Mouse (Mus musculus) frontal cortex, postnatal 36 days (tissue): ENCODE results near the gene Gm10799.
A peak's percentile ranks its signal among the peaks of the same experiment; 100 is the strongest.
"Not testable (repeated sequence)": the region's sequence is repeated elsewhere in the genome, so short reads cannot be mapped to it uniquely, and the experiment has no call there.

Experiments
- DNase-seq, 2 experiments: peaks; one replicate each; pipeline ENCODE4 v3.0.0; 2022; ENCODE audit warnings: low spot score in 2 of 2

Gm10799 gene

DNA sequence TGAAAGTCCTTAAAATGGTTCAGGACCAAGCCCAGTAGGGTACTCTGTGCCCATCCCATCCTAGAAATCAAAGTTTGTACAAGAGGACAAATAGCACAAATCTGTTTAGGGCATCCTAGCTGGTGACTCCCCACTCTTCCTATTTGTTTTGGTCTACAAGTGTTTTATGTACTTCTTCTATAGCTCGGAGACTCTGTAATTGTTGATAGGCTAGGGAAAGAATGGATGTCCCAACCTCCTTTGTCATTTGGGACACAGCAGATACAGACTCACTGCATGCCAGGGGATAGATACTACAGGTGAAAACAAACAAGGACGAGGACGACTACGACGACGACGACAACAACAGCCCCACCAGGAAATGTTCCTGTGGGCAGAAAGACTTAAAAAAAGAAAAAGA is at the start of gene Gm10799:
Gene Gm10799, minus strand, starts transcription at position 101 of the 400 bp plus-strand sequence.
- not testable (repeated sequence) for DNase-seq

DNA sequence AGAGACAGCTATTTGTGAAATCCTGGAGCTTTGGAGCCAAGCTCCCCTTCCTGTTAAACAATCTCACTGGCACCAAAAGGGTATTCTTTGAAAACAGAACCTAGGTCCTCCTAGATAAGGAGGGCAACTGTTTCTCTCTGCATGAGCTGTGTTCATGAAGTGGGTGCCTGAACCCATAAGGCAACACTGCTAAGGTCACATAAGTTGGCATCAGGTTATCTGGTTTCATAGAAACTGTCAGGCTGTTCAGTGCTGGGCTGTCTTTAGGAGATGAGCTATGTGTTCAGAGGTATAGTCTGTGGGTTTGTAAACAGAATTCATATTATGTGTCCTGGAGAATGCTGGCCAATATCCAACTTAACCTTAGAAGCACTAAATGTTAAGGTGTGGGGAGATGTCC is 48.8 kb upstream of the Gm10799 start:
- DNase-seq = not testable (repeated sequence)

DNA sequence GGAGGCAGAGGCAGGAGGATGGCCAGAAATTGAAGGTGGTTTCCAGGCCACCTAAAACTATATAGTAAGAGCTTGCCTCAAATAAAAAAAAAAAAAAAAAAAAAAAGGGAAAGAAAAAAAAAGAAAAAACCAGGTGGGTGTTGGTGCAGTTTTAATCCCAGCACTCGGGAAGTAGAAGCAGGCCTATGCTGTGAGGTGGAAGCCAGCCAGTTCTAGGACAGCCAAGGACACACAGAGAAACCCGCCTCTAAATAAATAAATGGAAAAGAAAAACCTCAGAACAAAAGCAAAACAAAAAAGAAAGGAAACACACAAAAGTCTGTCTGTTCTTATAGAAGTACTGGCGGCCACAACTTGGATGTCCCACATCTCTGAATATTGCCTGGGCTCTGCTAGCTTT is 46.5 kb upstream of the Gm10799 start:
- no peak for DNase-seq

DNA sequence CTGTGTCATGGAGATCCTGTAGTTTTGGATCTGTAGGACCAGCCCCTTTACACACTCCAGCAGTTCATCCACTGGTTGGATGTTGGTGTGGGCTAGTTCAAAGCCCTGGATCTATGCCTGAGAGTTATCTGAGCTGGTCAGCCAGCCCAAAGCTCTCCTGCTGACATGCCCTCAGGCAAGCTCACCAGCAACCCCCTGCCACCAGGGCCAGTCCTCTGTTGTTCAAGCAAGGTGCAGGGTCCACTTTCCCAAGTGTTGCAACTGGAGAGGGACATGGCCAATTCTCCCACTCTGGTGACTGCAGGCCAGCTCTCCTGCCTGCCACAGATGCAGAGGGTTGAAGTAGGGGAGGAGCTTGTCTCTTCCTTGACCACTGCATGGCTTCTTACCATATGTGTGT is 45.2 kb upstream of the Gm10799 start:
- DNase-seq = not testable (repeated sequence)

DNA sequence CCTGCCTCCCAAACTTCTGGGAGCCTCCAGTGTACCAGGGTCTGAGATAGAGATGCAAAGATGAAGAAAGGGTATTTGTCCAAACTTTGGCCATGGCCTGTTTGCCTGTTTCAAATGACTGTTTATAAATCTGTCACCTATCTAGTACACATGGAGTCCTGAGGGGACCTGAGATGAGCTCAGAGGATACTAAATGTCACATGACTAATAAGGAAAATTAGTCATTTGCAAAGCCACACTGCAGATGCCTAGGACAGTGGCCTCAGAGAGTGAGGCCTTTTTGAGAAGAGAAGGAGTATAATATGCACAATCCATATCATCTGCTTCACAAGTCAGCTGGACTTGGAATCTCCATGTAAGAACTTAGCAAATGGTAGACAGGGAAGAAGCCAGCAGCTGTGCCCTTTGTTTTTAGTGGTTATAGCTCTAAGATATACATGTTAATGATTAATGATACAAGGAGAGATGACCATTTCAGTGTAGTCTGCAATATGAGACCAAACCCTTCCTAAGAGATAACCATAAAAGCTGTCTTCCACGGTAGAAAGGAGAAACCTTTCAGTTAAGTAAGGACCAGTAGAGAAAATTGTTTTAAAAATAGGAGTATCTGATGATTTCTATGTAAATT is 42.9 kb upstream of the Gm10799 start:
- not testable (repeated sequence) for DNase-seq

DNA sequence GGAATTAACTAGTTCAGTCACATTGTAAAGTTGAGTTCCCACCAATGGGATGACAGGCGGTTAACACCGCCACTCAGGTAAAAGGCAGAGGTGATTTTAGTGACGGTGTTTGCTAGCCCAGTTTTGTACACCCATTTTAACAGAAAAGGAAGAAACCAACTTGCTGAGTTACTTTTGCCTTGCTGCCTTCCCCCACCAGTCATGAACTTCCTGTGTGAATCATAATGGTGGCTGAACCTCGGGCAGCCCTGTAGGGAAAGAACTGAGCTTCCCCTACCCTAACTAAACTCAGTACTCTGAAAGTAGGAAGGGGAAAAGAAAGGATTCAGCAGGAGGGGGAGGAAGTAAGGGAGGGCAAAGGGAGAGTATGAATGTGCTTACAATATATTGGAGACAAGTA is 41.7 kb upstream of the Gm10799 start:
- no peak for DNase-seq

DNA sequence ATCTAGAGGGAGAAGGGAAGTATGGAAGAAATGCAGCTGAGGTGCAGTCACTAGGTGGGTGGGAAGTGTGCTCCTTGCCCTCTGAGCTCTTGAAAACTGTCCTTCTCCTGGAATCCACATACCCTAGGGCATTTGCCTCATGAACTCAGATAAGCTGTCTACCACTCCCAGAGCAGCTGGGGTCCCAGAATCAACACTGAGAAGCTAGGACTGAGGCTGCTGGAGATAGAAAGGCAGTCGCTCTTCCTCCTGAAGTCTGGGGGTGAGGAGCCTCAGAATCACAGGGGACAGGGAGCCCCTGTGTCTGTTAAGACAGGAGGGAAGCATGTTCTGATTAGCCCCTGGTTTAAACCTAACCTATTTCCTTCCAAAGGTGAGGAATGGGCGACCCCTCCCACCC is 41.2 kb upstream of the Gm10799 start:
- no peak for DNase-seq

DNA sequence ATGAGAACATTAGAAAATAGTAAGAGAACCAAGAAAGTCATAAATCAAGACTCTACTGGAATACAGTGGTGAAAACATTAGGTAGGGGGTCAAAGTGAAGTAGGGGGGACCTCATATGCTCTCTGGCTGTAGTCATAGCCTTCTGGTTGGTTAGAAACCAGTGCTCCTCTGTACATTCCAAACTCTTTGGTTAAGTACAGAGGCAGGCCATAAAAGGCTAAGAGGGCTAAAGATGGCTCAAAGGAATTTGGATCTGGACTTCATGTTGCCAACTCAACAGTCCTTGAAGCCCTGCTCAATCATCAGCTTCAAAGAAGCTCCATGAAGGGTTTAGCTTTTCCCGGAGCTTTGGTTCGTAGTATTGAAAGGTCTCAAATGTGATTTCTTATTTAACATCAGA is 40.7 kb upstream of the Gm10799 start:
- not testable (repeated sequence) for DNase-seq

DNA sequence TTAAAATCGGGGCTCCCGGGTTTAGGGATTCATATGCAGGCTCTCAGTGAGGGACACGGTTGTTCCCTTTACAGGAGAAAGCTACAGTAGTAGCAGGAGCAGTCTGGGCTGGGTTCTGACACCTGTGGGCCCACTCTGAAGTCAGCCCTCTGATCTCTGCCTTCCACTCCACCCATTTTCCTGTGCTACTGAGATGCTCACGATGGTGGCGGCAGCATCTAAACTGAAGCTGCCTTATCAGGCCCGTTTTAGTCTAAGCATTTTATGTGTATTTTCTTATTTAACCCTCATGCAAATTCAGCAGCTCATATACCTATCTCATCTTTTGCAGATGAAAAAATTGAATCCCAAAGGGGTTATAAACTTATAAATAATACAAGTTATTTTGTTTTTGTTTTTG is 36.5 kb upstream of the Gm10799 start:
- no peak for DNase-seq

DNA sequence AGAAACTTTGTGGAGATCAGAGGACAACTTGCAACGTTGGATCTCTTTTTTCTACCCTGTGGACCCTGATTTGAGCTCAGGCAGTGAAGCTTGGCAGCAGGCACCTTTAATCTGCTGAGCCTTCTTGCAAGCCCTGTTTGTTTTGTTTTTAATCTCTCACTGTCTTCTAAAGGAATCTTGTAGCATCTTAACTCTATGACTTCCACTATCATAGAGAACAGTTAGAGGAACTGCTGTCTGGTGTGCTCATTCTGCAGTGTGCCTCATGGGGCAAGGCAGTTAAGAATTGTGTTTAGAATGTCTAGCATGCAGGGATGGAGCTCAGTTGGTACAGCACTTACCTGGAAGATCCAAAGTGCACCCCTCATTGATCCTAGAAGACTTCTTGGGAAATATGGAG is 31.6 kb upstream of the Gm10799 start:
- no peak for DNase-seq

DNA sequence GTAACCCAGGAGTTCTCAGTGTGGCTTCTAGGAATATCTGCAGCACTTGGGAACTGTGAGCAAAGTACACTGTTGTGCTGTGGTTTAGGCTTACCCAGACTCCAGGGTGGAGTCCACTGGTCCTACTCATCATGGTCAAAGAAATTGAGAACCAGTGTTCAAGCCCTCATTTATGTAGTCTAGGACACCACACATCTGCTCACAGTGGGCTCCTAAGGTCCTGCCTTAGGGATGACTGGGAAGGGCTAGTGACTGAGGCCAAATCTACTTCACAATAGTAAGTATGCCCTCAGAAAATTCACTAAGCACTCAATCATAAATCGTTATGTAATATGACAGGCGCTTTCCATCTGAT is 30.9 kb upstream of the Gm10799 start:
- DNase-seq = no peak

DNA sequence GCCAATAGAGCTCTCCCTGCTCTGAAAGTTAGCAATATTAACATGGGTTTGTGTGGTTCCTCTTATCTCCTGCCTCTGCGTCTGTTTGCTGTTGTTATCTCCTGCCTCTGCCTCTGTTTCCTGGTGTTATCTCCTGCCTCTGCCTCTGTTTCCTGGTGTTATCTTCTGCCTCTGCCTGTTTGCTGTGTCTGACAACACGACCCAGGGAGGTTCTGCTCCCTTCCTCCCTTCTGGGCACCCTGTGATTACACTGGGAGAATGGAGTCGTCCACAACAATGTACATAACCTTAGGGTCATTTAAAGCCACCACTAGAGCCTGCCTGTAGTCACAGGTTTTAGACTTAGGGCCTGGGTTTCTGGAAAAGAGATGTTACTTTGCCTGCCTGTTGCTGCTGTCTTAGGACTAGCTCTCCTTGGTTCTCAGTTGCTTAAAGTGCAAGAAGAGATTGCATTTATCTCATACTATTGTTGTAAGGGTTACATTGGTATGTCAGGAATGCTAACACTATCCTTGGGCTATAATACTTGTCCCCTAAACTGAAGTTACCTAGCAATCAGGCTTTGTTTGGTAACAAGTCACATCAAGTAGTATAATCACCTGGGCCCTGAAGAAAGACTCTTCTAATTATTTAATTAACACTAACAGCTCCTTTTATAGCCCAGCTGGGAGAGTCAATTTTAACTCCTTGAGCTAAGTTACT is 30.3 kb upstream of the Gm10799 start:
- DNase-seq = no peak

DNA sequence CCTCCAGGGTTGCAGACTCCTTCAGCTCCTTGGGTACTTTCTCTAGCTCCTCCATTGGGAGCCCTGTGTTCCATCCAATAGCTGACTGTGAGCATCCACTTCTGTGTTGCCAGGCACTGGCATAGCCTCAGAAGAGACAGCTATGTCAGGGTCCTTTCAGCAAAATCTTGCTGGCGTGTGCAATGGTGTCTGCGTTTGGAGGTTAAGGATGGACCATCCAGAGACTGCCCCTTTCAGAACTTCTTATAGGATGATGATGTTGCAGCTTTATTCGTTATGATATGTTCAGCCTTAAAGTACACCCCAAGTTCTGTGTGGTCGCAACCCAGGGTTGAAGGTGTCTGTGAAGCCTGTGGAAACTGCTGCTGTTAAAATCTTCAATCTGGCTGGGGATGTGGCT is 29.0 kb upstream of the Gm10799 start:
- not testable (repeated sequence) for DNase-seq

DNA sequence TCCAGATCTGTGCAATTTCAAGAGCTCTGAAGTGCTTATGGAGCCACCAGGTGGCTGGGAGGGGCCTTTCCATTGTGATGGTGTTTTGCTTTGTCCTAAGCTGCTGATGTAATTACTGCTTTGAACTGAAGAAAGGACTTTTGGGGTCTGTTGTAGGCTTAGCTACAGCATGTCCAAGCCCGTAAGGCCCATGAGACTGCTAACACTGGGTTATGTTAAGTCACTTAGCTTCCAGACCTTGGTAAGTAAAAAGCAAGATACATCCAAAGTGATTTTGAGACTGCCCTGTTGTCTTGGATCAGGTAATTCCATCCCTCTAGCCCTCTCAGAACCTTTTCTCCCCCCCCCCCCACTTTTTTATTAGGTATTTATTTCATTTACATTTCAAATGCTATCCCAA is 28.4 kb upstream of the Gm10799 start:
- DNase-seq = not testable (repeated sequence)

DNA sequence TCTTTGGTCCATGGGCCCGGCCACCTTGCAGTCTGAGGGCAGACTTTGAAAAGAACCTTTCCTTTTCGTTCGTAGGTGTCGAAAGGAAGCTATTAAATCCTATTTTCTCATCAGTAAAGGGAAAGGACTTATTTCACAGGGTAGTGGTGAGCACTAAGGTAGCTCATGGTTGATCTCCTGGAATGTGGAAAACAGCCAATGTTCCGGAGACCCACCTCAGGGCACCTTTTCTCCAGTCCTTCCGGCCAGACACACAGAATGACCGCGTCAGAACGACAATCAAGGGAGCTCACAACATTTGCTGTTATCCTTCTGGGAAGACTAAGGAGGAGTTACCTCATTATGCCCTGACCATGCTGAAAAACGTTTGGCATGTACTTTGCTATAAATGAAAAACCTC is 27.9 kb upstream of the Gm10799 start:
- no peak for DNase-seq

DNA sequence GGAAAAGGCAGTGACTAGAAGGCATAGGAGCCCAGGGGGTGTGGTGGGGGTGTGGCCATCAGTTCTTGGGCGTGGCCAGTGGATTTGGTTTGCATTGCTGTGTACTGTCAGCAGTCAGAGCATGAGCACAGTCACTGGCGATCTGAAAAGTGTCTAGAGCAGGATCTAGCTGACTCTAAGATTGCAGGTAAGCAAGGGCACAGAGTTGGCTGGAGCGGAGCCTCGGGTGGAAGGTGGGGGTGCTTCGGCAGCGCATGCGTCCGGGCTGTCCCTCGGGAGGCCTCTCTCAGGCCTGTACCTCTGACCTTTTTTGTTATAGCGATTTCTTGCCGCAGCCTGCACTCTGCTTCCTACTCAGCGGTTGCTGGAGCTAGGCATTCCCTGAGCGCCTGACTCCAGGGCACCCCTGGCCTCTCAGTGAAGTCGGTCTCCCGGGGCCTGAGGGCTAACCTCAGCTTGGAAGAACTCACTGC is 27.4 kb upstream of the Gm10799 start, which contains the start of gene Cd59a:
Gene Cd59a, plus strand, starts transcription at position 61 of the 473 bp plus-strand sequence.
- DNase-seq = peak; percentile 32 to 33

DNA sequence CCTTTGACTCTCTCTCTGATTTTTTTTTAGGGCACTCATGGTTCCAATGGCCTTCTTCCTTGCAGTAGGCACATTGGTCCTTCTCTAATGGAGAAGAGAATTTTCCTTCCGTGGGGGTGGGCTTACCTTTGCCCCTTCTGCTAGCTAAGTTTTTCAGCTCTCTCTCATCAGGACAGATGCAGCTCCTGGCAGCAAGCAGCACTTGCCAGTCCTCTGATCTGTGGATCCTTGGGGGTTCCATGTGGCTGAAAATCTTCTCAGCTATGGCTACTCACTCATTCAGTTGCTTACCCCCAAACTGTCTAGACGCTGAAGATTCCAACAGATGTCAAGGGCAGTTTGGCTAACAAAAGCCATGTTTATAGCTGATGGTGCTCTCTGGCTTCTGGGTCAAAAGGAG is 25.0 kb upstream of the Gm10799 start:
- DNase-seq = no peak

DNA sequence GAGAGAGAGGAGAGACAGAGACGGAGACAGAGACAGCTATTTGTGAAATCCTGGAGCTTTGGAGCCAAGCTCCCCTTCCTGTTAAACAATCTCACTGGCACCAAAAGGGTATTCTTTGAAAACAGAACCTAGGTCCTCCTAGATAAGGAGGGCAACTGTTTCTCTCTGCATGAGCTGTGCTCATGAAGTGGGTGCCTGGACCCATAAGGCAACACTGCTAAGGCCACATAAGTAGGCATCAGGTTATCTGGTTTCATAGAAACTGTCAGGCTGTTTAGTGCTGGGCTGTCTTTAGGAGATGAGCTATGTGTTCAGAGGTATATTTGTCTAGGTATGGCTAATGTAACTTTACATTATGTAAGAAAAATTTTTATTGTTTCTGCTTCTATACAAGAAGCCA is 19.2 kb upstream of the Gm10799 start:
- not testable (repeated sequence) for DNase-seq

DNA sequence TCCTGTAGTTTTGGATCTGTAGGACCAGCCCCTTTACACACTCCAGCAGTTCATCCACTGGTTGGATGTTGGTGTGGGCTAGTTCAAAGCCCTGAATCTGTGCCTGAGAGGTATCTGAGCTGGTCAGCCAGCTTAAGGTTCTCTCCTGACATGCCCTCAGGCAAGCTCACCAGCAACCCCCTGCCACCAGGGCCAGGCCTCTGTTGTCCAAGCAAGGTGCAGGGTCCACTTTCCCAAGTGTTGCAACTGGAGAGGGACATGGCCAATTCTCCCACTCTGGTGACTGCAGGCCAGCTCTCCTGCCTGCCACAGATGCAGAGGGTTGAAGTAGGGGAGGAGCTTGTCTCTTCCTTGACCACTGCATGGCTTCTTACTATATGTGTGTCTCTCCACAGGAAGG is 15.7 kb upstream of the Gm10799 start:
- DNase-seq = not testable (repeated sequence)

DNA sequence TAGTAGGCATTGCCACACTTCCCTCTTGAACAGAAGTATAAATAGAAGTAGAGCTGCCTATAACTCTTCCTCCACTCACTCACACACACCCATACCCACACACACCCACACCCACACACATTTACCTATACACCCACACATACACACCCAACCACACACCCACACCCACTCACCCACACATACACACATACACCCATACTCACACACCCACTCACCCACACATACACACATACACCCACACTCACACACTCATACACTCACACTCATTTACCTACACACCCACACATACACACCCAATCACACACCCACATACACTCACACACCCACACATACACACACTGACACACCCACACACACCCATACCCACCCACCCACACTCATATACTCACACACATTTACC is 14.1 kb upstream of the Gm10799 start:
- DNase-seq = no peak

DNA sequence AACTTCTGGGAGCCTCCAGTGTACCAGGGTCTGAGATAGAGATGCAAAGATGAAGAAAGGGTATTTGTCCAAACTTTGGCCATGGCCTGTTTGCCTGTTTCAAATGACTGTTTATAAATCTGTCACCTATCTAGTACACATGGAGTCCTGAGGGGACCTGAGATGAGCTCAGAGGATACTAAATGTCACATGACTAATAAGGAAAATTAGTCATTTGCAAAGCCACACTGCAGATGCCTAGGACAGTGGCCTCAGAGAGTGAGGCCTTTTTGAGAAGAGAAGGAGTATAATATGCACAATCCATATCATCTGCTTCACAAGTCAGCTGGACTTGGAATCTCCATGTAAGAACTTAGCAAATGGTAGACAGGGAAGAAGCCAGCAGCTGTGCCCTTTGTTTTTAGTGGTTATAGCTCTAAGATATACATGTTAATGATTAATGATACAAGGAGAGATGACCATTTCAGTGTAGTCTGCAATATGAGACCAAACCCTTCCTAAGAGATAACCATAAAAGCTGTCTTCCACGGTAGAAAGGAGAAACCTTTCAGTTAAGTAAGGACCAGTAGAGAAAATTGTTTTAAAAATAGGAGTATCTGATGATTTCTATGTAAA is 13.2 kb upstream of the Gm10799 start:
- not testable (repeated sequence) for DNase-seq

DNA sequence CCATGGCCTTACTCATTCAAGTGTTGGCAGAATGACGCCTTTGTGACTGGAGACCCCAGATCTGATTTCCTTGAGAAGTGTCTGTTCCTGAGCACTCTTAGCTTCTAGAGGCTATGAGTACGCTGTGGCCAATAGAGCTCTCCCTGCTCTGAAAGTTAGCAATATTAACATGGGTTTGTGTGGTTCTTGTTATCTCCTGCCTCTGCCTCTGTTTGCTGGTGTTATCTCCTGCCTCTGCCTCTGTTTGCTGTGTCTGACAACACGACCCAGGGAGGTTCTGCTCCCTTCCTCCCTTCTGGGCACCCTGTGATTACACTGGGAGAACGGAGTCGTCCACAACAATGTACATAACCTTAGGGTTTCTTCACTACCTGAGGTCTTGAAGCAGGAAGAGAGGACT is 9.9 kb upstream of the Gm10799 start:
- DNase-seq = not testable (repeated sequence)

DNA sequence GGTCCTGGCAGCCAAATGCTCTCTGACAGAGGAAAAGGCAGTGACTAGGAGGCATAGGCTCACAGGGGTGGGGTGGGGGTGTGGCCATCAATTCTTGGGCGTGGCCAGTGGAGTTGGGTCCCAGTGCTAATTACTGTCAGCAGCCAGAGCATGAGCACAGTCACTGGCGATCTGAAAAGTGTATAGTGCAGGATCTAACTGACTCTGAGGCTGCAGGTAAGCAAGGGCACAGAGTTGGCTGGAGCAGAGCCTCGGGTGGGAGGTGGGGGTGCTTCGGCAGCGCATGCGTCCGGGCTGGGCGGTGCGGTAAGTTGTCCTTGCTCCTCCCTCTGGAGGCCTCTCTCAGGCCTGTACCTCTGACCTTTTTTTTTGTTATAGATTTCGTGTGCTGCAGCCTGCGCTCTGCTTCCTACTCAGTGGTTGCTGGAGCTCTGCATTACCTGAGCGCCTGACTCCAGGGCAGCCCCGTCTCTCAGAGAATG is 1.4 kb upstream of the Gm10799 start, which contains the start of gene Cd59b:
Gene Cd59b, plus strand, starts transcription at position 146 of the 482 bp plus-strand sequence.
- DNase-seq = no peak
